Mouse (Mus musculus) gastrocnemius, adult 2 months (tissue): ENCODE results near the gene Nog. TPM values are rescaled to one million over a fixed set of nuclear protein-coding genes. Genes with fewer than 3 reads are reported as not detected.
A peak's percentile ranks its signal among the peaks of the same experiment; 100 is the strongest.

Experiments used
- DNase-seq: peaks from one replicate; pipeline ENCODE4 v3.0.0; 2022
- H3K27ac ChIP-seq: fragments of 200-600 bp; 2 replicates; pipeline ENCODE4 v1.8.1; 2022; ENCODE audit warnings: mild to moderate bottlenecking
- H3K4me3 ChIP-seq: fragments of 200-600 bp; 2 replicates; pipeline ENCODE4 v1.8.1; 2022; ENCODE audit warnings: mild to moderate bottlenecking, moderate library complexity
- CTCF ChIP-seq: fragments of 200-600 bp; IDR thresholded peaks from 2 replicates; pipeline ENCODE4 v1.8.1; 2022; ENCODE audit warnings: antibody characterized with exemption, mild to moderate bottlenecking, moderate library complexity
- intact Hi-C: fragments of 180-260 bp; cut with DNase I; formaldehyde crosslinking; loops from one replicate; pipeline ENCODE4 v1.15.1; 2025
- long read RNA-seq, 2 experiments: library from polyadenylated mRNA; stranded (forward); transcript quantifications; one replicate each; pipeline ENCODE4 v2.0.0; 2021
- total RNA-seq, 2 experiments: library from RNA; stranded (reverse); gene quantifications; 2 replicates each; pipeline ENCODE4 v1.2.3; 2021

Gene Nog
- 1 to 10 TPM; 3.1 to 3.5 TPM for total RNA-seq
- long read RNA-seq, experiment 1, partial matches to known transcripts: 0 of 4 reads
- long read RNA-seq, experiment 1, other reads (novel, unspliced or antisense): 0 of 4 reads
- long read RNA-seq, experiment 2, transcript Nog-201 (1 exons, 1,695 nt): major isoform, 5 of 5 reads
- long read RNA-seq, experiment 2, partial matches to known transcripts: 0 of 5 reads
- long read RNA-seq, experiment 2, other reads (novel, unspliced or antisense): 0 of 5 reads

GRCm38 (mm10) chr11:89302056-89302815 is at the start of gene Nog:
Gene Nog, minus strand, starts transcription at chr11:89302332.
- peak; percentile 55 for DNase-seq
- intact Hi-C loops: loop anchor here (2.0 kb wide), 1 partner anchor 201 kb away; no protein-coding TSS in a partner anchor
- Histone ChIP-seq H3K4me3 (peak within 1 kb of the TSS; percentile 81), H3K27ac (peak within 1 kb of the TSS; percentile 73)
- no peak for TF ChIP-seq CTCF

DNA sequence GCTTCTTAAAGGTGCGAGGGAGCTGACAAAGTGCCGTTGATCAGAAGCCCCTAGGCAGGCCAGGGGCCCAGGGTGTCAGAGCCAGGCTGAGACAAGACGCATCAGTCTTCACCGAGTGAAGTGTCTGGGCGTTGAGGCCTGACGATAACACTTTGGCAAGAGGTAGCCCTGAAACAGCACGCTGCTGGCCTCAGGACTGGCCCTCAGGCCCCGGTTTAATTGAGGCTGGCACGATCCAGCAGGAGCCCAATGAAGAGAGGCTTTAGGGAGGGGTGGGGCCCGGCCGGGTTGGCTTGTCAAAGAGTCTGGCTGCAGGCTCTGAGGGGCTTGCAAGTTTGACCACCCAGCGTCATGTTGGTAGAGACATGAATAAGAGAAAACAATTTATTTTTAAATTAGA is 38.1 kb upstream of the Nog start:
- Histone ChIP-seq H3K4me3 (no peak overlapping the region), H3K27ac (no peak overlapping the region)
- intact Hi-C loops: no loop called here
- no peak for DNase-seq
- no peak for TF ChIP-seq CTCF

GRCm38 (mm10) chr11:89339783-89340182 is 37.7 kb upstream of the Nog start:
- intact Hi-C loops: no loop called here
- Histone ChIP-seq H3K4me3 (no peak overlapping the region), H3K27ac (no peak overlapping the region)
- DNase-seq: peak; percentile 21
- no peak for TF ChIP-seq CTCF

GRCm38 (mm10) chr11:89337910-89338309 is 35.8 kb upstream of the Nog start:
- Histone ChIP-seq H3K27ac (no peak overlapping the region), H3K4me3 (no peak overlapping the region)
- intact Hi-C loops: no loop called here
- TF ChIP-seq CTCF: no peak
- DNase-seq: no peak

DNA sequence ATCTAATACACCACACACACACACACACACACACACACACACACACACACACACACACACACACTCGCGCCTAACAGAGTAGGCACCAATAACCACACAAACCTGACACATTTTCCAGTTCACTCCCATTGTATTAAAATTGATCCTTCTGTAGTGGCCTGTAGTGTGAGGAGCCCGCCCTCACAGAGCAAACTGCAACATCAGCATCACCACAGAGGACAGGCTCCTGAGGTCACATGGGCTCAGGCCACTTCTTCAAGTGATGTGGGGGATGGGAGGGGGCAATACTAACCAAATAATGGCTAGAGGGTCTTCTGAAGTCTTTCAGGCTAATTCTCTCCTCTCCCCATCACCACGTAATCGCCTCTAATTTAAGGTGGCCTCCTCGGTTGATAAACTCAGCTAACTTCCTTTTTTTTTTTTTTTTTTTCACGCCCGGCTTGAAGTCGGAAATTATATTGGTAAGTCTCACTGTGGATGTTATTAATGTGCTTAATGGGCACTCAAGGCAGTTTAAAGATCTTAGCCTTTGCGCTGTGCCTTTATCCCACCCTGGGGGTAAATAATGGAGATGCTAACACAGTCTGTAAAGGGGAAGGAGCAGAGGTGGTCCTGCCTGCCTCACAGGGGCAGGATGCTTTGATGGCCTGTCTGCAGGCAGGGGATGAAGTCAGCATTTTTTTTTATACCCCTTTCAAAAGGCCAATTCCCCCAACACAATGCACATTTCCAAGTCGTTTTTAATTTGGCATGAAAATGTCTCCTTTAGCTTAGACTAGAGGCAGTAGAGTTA is 25.2 kb upstream of the Nog start:
- H3K4me3 ChIP-seq: no peak overlapping the region
- no peak for DNase-seq
- no peak overlapping the region for H3K27ac ChIP-seq
- intact Hi-C loops: no loop called here
- TF ChIP-seq CTCF: no peak

DNA sequence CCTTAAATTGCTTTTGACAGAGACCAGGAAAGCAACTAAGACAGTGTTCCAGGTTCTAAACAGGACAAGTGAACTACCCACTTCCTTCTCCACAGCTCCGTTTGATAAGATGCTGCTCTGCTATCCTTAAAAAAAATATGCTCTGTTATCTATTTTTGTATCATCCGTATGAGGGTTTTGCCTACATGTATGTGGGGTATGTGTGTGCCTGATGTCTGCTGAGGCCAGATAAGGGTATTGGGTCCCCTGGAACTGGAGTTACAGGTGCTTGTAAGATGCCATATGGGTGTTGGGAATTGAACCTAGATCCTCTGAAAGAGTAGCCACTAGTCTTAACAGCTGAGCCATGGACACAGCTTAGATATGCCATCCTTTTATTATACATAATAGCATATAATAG is 19.6 kb upstream of the Nog start:
- Histone ChIP-seq H3K27ac (no peak overlapping the region), H3K4me3 (no peak overlapping the region)
- DNase-seq: no peak
- no peak for TF ChIP-seq CTCF
- intact Hi-C loops: no loop called here

DNA sequence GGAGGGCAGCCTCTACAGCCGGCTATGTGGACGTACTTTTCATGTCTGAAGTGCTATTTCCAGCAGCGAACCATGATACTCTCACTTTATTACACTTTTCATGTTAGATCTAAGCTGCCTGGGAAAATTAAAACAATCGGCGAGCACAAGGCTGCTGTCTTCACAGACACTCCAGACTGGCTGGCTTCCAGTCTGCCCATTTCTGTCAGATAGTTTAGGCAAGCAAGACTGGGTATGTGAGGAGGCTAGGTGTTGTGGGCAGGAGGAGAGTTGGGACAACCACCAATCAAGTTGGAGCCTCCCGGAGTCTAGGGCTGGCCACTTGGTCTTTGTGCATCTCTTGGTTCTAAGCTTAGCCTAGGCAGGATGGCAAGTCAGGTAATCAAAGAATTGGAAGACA is 17.5 kb upstream of the Nog start:
- intact Hi-C loops: no loop called here
- no peak overlapping the region for H3K4me3 ChIP-seq
- no peak for DNase-seq
- TF ChIP-seq CTCF: no peak
- H3K27ac ChIP-seq: no peak overlapping the region

DNA sequence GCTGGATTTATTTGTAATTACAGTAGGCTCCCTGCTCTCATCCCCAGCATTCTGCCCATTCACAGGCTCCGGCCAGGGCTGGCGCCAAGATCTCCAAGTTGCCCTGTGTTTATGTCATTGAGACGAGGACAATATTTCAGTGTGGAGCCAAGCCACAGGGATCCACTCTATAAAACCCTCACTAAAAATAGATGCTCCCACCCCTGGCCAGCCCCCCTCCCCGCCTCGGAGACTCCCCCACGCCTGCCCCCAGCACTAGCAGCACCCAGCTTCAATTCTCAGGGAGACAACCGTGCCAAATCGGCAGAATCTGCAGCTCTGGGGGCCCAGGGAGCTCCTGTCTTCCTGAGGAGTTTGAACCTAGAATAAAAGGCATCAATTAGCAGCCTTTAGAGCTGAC is 16.2 kb upstream of the Nog start:
- no peak overlapping the region for H3K27ac ChIP-seq
- no peak for TF ChIP-seq CTCF
- no peak for DNase-seq
- no peak overlapping the region for H3K4me3 ChIP-seq
- intact Hi-C loops: no loop called here

DNA sequence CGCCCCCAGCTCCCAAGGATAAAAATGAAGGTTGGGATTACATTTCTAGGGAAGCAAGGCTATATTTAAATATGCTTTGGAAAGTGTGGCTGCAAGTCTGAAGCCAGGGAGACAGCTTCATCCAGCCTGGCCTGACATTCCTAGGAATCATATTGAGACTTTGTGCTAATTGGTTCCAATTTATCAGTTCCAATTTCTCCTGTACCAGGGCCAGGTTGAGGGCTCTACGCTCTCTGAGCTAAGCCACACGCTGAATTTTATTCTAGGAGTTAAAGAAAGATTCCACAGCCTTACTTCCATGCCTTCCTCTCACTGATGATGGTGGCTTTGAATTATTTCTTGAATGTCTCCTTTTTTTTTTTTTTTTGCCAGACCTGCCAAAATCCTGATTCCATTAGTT is 15.6 kb upstream of the Nog start:
- no peak for TF ChIP-seq CTCF
- DNase-seq: no peak
- intact Hi-C loops: no loop called here
- H3K4me3 ChIP-seq: no peak overlapping the region
- no peak overlapping the region for H3K27ac ChIP-seq

GRCm38 (mm10) chr11:89314374-89314773 is 12.2 kb upstream of the Nog start:
- H3K27ac ChIP-seq: no peak overlapping the region; the same call in 1 of the 2 replicates
- DNase-seq: peak; percentile 30
- no peak for TF ChIP-seq CTCF
- no peak overlapping the region for H3K4me3 ChIP-seq
- intact Hi-C loops: no loop called here

DNA sequence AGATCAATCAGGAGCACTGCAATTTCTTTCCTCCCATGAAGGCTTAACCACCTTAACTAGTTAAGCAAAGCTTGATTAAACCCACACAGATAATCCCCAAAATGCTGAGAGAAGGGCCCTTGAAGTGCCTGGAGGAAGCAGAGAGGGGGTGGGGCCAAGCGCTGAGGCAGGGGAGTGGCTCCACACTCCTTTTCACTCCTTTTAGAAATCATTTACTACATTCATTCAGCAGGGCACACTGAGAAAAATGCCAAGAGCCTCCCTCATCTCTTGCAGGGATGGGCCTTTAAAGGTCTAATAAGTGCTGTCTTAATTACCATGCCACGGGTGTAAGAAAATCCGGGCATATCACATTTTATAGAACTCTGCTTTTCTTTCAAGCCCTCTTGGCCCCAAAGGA is 10.2 kb upstream of the Nog start:
- no peak overlapping the region for H3K27ac ChIP-seq
- no peak overlapping the region for H3K4me3 ChIP-seq
- TF ChIP-seq CTCF: no peak
- DNase-seq: no peak
- intact Hi-C loops: no loop called here

- Histone ChIP-seq H3K27ac (no peak overlapping the region), H3K4me3 (no peak overlapping the region)
- TF ChIP-seq CTCF: no peak
- intact Hi-C loops: no loop called here
- no peak for DNase-seq
Observed at GRCm38 (mm10) chr11:89310217-89310616, 8.1 kb upstream of the Nog start.

- Histone ChIP-seq H3K4me3 (peak overlapping the region; percentile 81), H3K27ac (no peak overlapping the region)
- peak; percentile 87 for DNase-seq
- peak; percentile 91 for TF ChIP-seq CTCF
- intact Hi-C loops: loop anchor here (1.0 to 2.0 kb wide), 2 partner anchors 138 to 203 kb away; no protein-coding TSS in a partner anchor
Observed at GRCm38 (mm10) chr11:89303421-89303820, 1.3 kb upstream of the Nog start.
